Mouse (Mus musculus) Muller cell, postnatal 12 days (primary cell): ENCODE results near the gene Rnf144b.

ENCODE experiments used
- DNase-seq: peaks from one replicate; pipeline ENCODE4 v3.0.0-alpha.2; 2015; ENCODE audit errors: inconsistent ontology term

Gene Rnf144b

GRCm38 (mm10) chr13:47124449-47124848, 2.0 kb downstream of the Rnf144b start:
- no peak for DNase-seq

GRCm38 (mm10) chr13:47124986-47125385, 2.5 kb downstream of the Rnf144b start:
- no peak for DNase-seq

DNA sequence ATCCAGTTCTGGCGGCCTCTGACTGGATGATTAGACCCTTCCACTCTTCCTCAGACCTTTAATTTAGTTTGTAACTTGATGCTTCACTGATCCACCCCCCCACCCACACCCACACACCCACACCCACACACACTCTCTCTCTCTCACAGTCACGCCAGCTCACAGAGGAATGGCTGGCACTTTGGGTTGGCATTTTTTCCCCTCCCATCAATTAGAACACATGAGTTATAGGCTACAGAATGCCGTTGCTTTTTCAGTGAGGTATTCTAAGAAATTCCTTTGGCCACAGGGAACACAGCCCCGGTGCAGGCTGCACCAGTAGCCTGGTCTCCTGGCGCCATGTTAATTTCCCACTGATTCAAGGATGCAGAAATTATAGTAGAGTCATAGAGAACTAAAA, 3.1 kb downstream of the Rnf144b start:
- peak; percentile 73 for DNase-seq

GRCm38 (mm10) chr13:47129090-47129489, 6.6 kb downstream of the Rnf144b start:
- DNase-seq: no peak

DNA sequence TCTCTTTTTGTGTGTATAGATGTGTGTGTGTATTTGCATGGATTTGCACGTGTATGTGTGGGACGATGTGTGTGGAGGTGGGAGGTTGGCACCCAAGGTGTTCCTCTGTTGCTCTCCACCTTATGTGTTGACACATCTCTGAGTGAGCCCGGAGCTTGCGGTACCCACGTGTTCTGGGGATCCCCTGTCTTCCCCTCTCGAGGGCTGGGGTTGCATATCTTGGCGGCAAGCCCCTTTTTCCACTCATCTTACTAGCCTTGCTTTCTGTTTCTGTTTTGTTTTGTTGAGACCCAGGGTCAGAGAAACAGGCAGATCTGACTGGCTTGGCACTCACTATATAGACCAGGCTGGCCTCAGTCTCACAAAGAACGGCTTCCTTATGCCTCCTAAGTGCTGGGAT, 10.6 kb downstream of the Rnf144b start:
- DNase-seq: no peak

DNA sequence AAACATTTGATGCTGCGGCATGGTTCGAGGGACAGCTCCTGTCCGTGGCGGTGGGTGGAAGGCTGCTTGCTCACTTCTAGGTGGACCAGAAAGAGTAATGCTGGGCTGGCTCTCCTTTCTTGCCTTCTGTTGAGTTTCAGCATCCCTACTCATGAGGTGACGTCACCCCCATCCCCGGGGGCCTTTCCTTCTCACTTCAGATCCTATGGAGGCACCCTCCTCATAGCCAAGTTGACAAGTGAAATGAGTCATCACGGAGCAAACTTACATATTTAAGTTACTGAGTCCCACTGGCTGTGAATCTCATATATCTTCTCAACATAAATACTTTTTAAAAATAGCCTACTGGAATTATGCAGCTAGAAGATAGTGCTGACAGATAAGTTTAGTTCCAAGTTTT, 12.4 kb downstream of the Rnf144b start:
- no peak for DNase-seq

DNA sequence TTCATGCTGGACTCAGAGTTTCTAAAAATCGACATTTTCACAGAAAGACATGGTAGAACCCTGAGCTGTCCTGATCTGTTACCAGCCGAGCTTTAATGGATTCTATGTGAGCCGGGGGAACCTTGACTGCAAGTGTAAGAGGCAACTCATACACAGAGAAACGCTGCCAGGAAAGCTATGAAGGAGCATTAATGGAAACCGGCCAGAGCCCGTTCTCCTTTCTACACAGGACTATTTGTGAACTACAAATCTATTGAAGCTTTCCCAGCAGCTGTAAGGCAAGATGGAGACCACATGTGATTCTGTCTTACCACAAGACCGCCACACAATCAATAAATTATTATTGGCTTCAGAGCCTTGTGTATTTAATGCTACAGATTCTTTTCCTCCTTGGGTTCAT, 13.3 kb downstream of the Rnf144b start:
- no peak for DNase-seq

DNA sequence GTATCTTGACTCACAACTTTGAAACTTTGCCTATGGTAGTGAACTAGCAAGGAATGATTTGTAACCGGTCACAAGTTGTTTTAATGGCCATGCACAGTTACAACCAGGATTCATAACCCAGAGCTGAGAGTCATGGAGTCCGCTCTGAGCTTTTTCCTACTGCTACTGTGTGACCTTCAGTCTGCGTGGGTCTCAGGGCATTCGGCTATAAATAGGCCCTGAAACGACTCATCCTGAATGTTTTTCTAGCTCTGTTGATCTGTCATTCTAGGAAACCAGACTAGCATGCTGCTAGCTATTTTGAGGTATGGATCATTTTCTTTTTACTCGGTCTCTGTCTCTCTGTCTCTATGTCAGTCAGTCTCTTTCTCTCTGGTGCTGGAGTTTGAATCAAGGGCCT, 20.3 kb downstream of the Rnf144b start:
- DNase-seq: no peak

DNA sequence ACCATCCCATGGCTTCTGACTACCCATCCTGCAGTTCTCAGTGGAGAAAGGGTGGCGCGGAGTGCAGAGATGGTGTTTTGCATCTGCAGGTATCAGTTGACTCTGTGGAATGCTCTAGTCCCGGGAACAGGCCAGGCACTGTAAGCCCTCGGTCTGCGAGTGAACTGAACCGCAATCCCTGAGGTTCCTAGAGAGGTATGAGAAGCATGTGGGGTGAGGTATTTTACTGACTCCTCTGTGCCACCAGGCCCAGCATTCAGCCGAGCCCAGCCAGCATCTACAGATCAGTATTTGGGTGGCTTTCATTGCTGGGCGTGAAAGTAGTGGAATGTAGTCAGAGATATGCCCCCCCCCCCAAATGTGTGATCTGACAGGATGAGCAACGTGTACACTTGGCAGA, 23.5 kb downstream of the Rnf144b start:
- peak; percentile 86 for DNase-seq

GRCm38 (mm10) chr13:47146388-47146787, 23.9 kb downstream of the Rnf144b start:
- no peak for DNase-seq

DNA sequence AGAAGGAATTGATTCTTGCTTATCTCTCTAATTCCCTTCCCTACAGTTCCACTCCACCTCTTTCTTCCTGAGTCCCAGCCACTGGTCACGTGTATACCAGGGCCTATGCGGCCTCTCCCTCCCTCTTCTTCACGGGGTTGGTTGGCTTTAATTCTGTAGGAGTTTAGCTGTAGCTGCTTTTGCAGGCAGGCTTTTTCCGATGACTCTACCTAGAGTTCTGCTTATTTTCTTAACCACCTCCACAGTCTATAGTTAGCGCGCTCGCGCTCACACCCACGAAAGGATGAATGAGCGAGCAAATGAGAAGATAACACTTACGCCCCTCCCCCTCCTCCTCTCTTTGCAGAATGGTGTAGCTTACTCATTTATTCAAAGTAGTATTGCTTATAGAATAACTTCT, 26.1 kb downstream of the Rnf144b start:
- no peak for DNase-seq

DNA sequence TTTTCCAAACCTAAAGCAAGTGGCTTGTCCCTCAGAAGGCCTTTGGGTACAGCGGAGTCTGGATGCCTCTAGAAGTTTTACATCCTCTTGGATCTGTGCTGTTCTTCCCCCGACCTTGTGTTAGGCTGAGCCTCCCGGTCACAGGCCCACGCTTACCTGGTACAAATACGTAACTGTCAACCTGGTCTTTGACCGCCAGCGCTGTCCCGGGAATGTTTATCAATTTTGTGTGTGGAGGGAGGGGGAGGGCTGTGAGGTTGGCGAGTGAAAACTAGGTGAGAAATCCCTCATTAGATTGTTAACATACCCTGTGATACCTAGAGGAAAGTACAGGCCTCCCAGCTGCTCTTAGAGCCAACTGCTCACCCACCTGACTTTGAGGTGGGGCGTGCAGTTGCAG, 27.5 kb downstream of the Rnf144b start:
- no peak for DNase-seq

DNA sequence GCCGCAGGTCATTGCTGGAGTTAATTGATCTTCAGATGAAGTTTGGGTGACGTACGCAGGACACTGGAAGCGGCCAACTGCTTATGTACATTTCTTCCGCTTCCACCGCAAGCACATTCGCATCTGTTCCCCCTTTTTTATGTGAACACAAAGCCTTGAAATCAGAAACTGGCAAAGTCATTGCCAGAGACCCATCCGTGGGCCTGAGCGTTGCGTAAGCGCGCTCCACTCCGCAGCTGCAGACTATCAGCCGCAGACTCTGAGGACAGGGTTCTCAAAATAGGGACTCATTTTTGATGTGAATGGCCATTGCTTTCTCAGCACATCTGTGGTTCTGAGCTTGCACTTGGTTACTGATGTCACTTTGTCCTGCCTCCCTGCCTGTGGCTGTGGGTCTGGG, 28.6 kb downstream of the Rnf144b start:
- DNase-seq: no peak

GRCm38 (mm10) chr13:47152390-47152789, 29.9 kb downstream of the Rnf144b start:
- peak; percentile 74 for DNase-seq

GRCm38 (mm10) chr13:47153206-47153605, 30.8 kb downstream of the Rnf144b start:
- DNase-seq: peak; percentile 20

DNA sequence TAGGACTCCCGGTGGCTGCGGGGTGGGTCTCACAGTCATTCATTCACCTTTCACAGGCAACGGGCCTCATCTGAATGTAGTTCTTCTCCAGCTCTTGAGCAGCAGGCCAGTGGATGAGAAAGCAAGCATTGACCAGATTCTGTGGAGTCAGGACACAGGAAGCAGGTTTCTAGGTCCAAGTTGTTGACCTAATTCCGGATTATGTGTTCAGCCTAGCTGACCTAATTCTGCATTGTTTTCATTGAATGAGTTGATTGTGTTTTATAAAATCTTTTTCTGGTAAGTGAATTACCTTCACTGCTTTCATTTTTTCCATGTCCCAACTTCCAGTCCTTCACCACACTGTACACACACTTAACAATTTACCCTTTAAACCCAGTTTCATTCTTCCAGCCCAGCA, 32.4 kb downstream of the Rnf144b start:
- DNase-seq: peak; percentile 79

DNA sequence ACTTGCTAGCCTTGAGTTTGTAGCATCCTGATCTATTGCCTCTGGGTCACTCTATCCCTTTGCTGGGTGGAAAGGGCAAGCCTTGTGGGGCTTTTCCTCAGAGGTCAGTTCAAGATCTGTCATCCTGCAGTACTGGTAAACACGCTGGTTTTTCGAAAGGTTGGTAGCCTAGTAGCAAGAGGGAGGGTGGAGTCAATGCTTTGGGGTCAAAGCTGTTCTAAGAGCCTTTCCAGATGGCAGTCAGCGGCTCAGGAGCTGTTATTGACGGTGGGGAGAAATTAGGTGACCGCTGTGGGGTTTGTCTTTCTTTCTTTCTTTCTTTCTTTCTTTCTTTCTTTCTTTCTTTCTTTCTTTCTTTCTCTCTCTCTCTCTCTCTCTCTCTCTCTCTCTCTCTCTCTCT, 34.4 kb downstream of the Rnf144b start:
- DNase-seq: no peak

DNA sequence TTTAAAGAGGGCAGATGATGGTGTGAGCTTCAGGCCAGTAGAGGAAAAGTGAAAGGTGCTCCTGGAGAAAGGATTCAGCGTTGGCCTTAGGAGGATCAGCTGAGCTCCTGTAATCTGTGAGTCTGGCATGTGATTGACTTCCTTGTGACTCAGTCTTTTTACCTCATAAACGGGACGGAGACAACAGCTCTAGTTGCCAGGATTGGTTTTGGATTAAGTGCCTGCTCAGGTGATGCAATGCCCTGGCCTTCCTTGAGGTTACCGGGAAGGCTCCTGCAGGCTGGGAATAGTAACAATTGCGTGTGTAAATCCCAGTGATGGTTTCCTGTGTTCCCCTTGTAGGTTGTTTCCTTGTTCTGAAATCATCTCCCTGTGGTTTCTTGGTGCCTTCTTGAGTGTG, 39.5 kb downstream of the Rnf144b start:
- no peak for DNase-seq

DNA sequence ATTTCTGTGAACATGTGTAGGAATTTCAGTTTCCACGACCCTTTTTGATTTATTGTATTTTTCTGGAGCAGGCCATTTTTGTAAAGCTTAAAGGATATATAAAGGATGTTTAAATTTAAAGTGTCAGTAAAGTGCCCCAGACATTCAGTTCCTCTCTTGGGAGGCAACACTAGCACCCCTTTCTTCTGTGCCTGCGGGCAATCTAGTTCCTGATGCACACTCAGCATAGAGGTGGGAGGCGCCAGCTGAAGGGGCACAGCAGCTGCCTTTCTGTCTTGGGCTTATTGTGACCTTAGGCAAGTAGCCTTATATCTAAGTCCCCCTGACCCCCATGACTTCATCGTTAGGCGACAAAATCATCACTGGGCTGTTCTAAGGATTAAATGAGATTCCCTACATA, 42.3 kb downstream of the Rnf144b start:
- DNase-seq: no peak

DNA sequence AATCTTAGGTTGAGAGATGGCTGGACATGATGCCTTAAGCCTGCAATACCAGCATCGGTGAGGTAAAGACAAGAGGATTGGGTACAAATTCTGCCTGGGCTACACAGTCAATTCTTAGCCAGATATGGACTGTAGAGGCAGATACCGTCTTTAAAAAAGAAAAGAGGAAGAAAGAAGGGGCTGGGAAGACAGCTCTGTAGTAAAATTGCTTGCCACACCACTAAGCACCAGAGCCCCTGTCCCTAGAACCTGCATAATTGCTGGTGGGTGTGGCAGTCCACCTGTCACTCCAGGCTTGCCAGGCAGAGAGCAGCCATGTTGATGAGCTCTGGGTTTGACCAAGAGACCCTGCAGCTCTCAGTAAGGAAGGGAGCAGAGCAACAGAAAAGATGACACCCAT, 42.8 kb downstream of the Rnf144b start:
- no peak for DNase-seq

DNA sequence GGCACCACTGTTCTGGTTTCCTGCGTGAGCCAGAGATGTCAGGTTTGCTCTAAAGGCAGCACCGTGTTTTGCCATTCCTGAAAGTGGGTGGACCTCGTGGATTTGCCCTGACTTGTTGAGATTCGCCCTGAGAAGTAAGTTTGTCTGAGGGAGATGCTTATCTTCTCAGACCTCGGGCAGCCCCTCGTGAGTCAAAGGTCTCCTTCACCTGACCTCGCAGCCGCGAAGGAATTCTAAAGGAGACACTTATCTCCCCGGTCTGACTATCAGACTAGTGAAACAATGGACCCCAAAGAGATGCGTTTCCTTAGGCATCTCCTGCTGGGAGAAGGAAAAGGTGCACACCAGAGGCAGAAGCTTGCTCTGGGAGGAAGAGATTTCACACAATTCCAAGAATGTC, 46.0 kb downstream of the Rnf144b start:
- no peak for DNase-seq

DNA sequence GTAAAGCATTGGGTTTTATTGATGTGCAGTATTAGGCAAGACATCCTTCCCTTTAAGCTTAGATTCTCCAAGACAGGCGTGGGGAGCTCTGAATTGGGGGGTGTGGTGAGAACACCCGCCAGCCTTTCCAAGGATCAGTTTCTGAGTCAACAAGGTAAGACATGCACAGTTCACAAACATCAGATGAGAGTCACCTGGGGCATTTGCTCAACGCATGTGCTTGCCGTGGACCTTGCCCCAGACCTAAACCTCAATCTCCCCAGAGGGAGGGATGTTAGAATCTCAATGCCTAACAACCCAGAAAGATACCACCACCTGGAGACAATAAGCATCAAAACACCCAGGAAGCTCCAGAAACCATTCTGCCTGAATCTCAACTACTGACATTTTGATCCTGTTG, 47.6 kb downstream of the Rnf144b start:
- no peak for DNase-seq

GRCm38 (mm10) chr13:47170811-47171555, 48.5 kb downstream of the Rnf144b start:
- DNase-seq: no peak

GRCm38 (mm10) chr13:47172891-47173290, 50.4 kb downstream of the Rnf144b start:
- no peak for DNase-seq
